Mouse (Mus musculus): Measurements from ENCODE around the gene Yae1d1. TPM values are rescaled to one million over a fixed set of nuclear protein-coding genes. Genes with fewer than 3 reads are reported as not detected.
A peak's percentile ranks its signal among the peaks of the same experiment; 100 is the strongest.
"Not testable (repeated sequence)": the region's sequence is repeated elsewhere in the genome, so short reads cannot be mapped to it uniquely, and the experiment has no call there.

Yae1d1 gene
- 5.9 and 8.3 TPM in 2 replicates for polyA plus RNA-seq (2012; rRNA removed)

GRCm38 (mm10) chr13:17992697-17993514 lies at the start of gene Yae1d1:
Gene Yae1d1 (minus strand): TSS chr13:17993349.
- under 1% methylated on average over 54 of the region's 54 CpGs for WGBS
- DNase-seq (ENCODE audit: low read depth, low spot score) = peak; percentile 85

- 55% methylated on average over 2 of the region's 2 CpGs for WGBS
- DNase-seq (ENCODE audit: low read depth, low spot score) = no peak
These were observed 45.7 kb upstream of the Yae1d1 start for GRCm38 (mm10) chr13:18038814-18039213.

- WGBS = 73% methylated on average over 3 of the region's 3 CpGs
- DNase-seq (ENCODE audit: low read depth, low spot score) = no peak
These were observed 23.5 kb upstream of the Yae1d1 start for GRCm38 (mm10) chr13:18016604-18017003.

- DNase-seq (ENCODE audit: low read depth, low spot score) = no peak
- WGBS = 29% methylated on average over 6 of the region's 6 CpGs
These were observed 20.1 kb upstream of the Yae1d1 start for GRCm38 (mm10) chr13:18013205-18013604.

DNA sequence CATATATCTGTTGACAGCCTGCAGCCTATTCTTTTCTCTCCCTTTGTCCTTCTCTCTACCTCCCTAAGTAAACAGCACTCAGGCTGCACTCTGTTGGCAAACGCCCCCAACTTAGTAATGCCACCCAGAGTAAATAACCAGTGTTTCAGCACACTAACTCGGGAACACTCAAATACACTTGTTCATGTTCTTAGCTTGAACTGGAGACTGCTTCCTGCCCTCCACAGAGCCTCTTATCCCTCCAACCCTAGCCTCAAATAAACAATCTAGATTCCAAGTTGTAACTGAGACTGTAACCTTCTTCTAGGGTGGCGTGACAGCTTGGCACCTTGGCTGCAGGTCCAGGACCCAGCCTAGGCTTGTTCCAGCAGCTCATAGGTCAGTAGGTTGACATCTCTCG lies 17.9 kb upstream of the Yae1d1 start:
- DNase-seq (ENCODE audit: low read depth, low spot score) = no peak
- WGBS = 53% methylated on average over 4 of the region's 4 CpGs

DNA sequence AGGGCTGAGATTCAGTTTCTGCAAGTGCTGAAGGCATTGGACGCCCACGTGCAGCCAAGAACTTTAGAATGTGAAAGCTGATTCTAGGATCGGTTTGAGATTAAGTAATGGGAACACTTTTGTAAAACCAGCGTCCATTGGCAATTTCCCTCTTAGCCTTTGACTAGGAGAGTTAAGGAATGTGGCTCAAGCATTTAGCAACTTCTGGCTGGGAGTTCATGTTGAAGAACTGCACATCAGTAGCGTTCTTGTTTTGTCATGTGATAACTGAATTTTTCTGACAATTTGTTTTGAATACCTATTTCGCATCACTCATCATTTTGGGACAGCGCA lies 332 bp upstream of the Yae1d1 start:
- DNase-seq (ENCODE audit: low read depth, low spot score) = no peak
- 30% methylated on average over 7 of the region's 7 CpGs for WGBS

DNA sequence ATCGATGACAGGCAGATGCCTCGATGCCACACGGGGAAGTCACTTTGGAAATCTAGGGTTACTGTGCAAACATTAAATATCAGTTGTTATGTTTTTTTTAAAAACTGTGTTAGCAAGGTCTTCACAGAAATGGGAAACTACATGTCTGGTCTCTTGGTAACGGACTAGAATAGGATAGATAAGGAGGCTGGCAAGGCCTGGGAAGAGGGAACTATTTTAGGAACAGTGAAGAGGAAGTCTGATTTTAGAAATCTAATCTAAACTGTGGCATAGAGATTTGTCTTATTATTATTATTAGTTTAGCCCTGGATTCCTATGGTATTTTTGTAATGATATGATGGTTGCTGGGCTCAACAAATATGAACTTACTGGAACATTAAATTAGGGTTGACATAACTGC lies 1.1 kb downstream of the Yae1d1 start:
- WGBS = 73% methylated on average over 4 of the region's 4 CpGs

GRCm38 (mm10) chr13:17983194-17983593 lies 10.0 kb downstream of the Yae1d1 start:
- 31% methylated on average over 4 of the region's 4 CpGs for WGBS
- DNase-seq (ENCODE audit: low read depth, low spot score) = no peak

More for the DNA sequence above, 1.1 kb downstream of the Yae1d1 start:
- no peak for DNase-seq (ENCODE audit: low read depth, low spot score)

GRCm38 (mm10) chr13:17982634-17983033 lies 10.5 kb downstream of the Yae1d1 start:
- WGBS = 84% methylated on average over 5 of the region's 5 CpGs
- no peak for DNase-seq (ENCODE audit: low read depth, low spot score)

- DNase-seq (ENCODE audit: low read depth, low spot score) = no peak
- WGBS = 77% methylated on average over 8 of the region's 8 CpGs
These were observed 16.1 kb downstream of the Yae1d1 start for GRCm38 (mm10) chr13:17976854-17977739.

GRCm38 (mm10) chr13:17975891-17976290 lies 17.3 kb downstream of the Yae1d1 start:
- WGBS = 27% methylated on average over 2 of the region's 2 CpGs
- DNase-seq (ENCODE audit: low read depth, low spot score) = no peak

DNA sequence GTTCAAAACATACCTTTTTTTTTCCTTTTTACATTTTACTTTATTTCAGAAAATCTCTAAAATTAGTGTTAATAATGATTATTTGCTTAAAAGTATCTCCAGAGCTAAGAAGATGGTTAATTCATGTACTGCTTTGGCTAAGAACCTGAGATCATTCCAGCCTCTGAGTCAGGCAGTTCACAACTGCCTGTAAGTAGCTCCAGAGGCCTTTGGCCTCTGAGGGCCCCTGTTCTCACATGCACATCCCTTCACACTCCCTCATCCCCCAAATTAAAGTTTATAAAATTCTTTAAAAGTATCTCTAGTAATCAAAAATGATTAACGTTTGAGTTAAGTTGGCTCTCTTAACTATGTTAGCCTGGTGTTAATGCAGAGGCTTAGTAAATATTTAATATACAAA lies 17.7 kb downstream of the Yae1d1 start:
- DNase-seq (ENCODE audit: low read depth, low spot score) = no peak
- 54% methylated on average over 1 of the region's 1 CpGs for WGBS

GRCm38 (mm10) chr13:17974734-17975133 lies 18.4 kb downstream of the Yae1d1 start:
- DNase-seq (ENCODE audit: low read depth, low spot score) = no peak
- 96% methylated on average over 9 of the region's 9 CpGs for WGBS

GRCm38 (mm10) chr13:17960613-17961012 lies 32.5 kb downstream of the Yae1d1 start:
- 75% methylated on average over 7 of the region's 7 CpGs for WGBS
- DNase-seq (ENCODE audit: low read depth, low spot score) = no peak

- WGBS = 56% methylated on average over 1 of the region's 1 CpGs
These were observed 38.9 kb downstream of the Yae1d1 start for GRCm38 (mm10) chr13:17954282-17954681.

DNA sequence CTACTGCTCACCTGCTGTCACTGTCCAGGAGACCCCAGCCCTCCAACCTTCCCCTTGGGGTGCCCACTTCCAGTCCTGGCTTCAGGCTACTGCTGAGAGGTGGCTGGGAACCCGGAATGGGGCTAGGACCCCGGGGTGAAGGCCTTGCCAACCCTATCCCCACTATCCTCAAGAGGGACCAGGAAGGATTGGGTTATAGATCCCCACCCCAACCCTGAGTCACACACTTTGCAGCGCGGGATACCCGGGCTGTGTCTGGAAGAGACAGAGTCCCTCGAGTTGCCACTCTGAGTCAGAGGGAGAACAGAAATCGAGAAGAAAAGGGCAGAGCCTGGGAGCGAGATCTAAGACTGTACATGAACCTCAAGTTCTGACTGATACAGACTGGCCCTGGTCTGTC lies 42.6 kb downstream of the Yae1d1 start:
- DNase-seq (ENCODE audit: low read depth, low spot score) = not testable (repeated sequence)
- 90% methylated on average over 8 of the region's 8 CpGs for WGBS

More at GRCm38 (mm10) chr13:17954282-17954681, 38.9 kb downstream of the Yae1d1 start:
- no peak for DNase-seq (ENCODE audit: low read depth, low spot score)

- no peak for DNase-seq (ENCODE audit: low read depth, low spot score)
- whole genome bisulfite sequencing = 73% methylated on average over 18 of the region's 18 CpGs
These were observed 43.6 kb downstream of the Yae1d1 start for GRCm38 (mm10) chr13:17949555-17949954.

DNA sequence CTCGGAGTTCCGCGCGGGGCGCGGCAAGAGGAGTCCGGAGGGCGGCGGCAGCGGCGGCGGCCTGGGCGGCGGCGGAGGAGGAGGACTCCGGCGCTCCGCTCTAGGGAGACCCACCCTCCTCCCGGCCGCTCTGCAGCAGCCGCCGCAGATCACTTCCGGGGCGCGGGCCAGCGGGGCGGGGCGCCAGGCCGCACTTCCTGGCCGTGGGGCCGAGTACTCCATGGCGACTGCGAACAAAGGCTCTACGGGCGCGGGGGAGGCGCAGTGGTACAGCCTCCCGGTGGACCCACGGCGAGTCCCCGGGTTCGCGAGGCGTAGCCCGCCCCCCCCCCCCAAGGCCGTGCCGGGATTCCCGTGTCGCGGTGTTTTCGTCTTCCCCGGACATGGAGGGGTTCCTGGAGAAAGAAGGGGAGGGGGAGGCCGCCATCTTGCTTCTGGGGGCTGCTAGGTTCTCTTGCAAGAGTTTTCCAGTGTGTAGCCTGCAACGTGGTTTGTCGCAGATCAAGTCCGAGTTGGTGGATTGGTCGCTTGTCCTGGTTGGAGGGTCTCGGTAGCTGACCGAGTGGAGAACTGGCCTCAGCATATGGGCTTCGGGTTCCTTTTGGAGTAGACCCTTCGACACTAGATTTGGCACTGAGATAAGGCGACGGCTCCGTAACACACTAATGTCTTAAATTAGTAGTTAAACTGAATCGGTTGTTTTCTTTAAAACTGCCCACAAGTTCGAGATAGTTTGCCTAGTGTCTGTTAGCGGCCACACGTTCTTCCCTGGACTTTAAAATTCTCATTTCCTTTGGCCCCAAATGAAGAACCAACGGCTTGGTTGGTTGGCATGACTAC lies 48.9 kb downstream of the Yae1d1 start, which contains the start of gene Rala:
Gene Rala (minus strand): TSS at position 162 of the 840 bp plus-strand sequence.
- peak; percentile 59 for DNase-seq (ENCODE audit: low read depth, low spot score)
- 4% methylated on average over 66 of the region's 69 CpGs for WGBS

DNA sequence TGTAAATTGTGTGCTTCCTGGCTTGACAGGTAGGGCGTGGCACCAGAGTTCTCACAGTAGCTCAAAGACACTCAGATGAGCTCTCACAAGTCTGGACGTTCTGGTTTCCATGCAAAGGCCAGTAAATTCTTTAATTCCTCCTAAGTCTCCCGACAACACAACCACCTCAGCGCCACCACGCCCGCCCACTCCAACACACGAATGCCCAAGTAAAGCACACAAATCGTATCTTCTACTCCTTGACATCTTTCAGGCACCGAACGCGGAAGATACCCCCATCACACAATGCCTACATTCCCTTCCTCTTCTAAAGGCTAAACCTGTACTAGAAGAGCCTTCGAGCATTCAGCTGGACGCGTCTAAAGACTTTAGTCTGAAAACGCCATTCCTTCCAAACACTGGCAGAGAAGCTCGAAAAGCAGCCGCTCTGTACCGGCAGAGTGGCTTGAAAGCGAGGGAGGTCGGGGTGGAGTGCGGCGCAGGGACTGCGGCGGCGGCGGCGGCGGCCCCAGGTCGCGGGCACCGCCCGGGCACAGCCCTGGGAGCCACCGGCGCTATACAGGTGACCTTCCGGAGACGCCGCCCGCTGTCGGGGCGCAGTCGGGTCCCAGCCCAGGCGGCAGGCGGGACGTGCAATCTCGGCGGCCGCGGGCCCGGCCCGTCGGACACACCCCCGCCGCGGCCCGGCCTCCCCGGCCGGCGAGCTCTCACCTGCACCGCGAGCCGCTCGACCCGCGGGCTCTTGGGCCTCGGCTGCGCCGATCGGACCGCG lies 49.7 kb downstream of the Yae1d1 start:
- under 1% methylated on average over 69 of the region's 70 CpGs for WGBS
- DNase-seq (ENCODE audit: low read depth, low spot score) = peak; percentile 31

Measured in large intestine, adult 2 months (tissue).